Mouse (Mus musculus): ENCODE data around the gene Slc47a1.

DNA sequence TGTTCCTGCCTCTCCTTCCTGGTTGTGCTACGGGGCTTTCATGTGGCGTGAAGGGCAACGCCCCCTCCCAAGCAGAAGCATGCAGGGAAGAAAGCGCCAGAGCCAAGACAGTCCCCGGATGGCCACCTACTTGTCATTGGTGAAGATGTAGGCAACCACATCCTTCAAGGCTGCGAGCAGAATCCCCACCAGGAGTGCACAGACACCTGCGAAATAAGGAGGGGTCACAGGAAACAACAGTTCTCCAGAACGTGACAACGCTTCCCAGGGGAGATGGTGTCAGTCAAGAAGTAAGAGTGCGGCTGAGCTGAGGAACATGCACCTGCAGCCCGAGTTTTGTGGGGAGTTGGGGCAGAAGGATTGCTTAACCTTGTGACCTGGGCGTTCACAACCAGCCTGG, 68.3 kb downstream of the Slc47a1 start:
- TF ChIP-seq CTCF (IDR thresholded peaks at IDR 0.05; ENCODE audit: extremely low read depth, insufficient read depth, low read length) (no peak), POLR2A (IDR thresholded peaks at IDR 0.05; ENCODE audit: extremely low read depth, insufficient read depth, low read length) (no peak)

All from cortical plate, adult 2 months (tissue).